Mouse (Mus musculus) gastrocnemius, postnatal 25 days (tissue): ENCODE measurements around the gene Dscam. TPM values are rescaled to one million over a fixed set of nuclear protein-coding genes. Genes with fewer than 3 reads are reported as not detected.

Experiments used
- DNase-seq: peaks from one replicate; pipeline ENCODE4 v3.0.0; 2022
- total RNA-seq, 2 experiments: library from RNA; stranded (reverse); gene quantifications; 1 replicate in 1 of 2; 2 replicates in 1 of 2; pipeline ENCODE4 v1.2.3; 2021

Gene Dscam
- total RNA-seq, 2 experiments from 2014 or later, result not detected

DNA sequence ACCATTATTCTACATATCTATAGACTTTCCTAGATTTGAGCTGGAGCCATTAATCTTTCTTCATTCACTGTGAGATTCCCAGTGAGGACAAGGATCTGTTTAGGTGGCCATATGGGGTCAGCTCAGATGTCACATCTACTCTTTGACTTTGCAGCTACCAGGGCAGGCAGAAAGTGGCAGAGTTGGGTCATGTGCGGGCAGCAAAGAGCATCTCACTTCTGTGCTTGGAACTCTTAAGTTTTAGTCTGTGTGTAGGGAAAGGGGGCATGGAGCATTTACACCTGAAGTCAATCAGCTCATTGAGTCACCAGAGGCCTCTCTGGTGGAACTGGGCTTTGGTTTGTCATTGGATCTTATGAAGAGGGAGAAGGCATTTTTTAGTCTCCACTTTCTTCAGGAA lies 612.2 kb downstream of the Dscam start:
- DNase-seq, result no peak

DNA sequence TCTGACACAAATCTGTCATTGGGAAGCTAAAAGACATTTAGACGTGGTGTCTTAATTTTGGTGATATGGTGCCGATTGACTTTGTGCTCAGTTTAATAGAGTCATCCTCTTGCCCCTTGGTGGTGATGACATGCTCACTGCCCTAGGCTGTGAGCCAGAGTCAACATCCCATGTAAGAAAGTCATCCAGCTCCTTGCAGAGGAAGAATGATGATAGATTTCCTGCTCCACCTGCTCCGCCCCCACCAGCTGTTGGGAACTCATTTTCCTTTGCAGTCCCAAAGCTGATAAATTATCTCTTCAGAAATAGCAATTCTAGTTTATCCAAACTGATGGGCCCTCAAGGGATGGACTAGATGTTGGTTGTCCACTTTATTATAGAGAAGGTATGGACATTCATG lies 613.9 kb downstream of the Dscam start:
- DNase-seq, result no peak

DNA sequence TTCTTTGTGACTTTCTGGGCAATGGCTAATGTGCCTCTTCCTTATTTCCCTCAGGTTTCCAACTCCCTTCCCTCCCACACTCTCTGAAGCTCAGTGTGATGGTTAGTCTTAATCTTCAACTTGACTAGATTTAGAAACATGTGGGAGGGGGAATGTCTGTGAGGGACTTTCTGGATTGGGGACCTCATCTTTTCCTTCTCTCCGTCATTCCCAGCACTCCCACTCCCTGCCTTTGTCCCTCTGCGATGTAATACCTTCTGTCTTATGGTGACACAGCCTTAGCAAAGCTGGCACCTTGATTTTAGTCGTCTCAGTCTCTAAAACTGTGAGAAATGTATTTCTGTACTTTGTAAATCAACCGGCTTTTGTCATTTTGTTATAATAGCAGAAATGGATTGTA lies 615.1 kb downstream of the Dscam start:
- DNase-seq, result no peak

DNA sequence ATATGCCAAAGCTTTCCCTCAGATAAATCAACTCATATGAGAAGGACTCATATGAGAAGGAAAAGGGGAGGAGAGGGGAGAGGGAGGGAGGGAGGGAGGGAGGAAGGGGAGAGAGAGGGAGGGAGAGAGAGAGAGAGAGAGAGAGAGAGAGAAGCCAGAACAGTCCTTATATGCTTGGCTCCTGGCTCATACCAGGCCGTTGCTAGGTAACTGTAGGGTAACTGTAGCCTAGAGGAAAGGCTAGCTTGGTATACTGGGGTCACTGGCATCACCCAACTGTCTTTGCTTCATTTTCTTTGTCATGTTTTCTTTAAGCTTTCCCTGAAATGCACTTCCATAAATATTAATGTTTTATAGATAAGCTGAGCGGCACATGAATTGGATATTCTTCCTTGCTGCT lies 617.9 kb downstream of the Dscam start:
- DNase-seq, result no peak

DNA sequence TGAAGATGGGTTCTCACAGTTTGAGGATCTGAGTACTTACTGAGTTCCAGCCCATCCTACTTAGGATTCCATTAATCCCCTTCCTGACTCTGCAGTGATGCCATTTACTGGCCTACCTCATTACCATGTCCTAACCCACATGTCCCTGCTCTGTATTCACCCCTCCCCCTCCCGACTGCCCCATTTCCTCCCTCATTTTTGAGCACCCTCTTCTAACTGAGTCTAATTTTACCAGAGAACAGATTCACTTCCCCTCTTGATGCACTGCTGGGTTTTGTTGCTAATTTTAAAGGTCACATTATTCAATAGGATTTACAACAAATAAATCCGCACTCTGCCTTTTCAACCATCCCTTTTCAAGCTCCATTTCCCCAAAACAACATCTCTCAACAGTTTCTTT lies 629.5 kb downstream of the Dscam start:
- no peak for DNase-seq

Other genes with a start within 250 kb of the Dscam start
- 1 to 10 TPM; 5.2 to 7.0 TPM for gene Bace2, start 186.0 kb upstream of the Dscam start, total RNA-seq